Mouse (Mus musculus) ovary, postnatal 10 days (tissue): ENCODE results near the gene Vhl.

Experiments used
- DNase-seq: peaks from one replicate; pipeline ENCODE4 v3.0.0; 2022; ENCODE audit warnings: low spot score

Gene Vhl

GRCm38 (mm10) chr6:113624989-113625770, 1.4 kb downstream of the Vhl start:
- DNase-seq: no peak

GRCm38 (mm10) chr6:113630322-113630721, 6.6 kb downstream of the Vhl start:
- no peak for DNase-seq

- no peak for DNase-seq
These were observed 9.1 kb downstream of the Vhl start for GRCm38 (mm10) chr6:113632863-113633262.

- DNase-seq: peak; percentile 82
These were observed 14.7 kb downstream of the Vhl start, which contains the start of gene Irak2 for GRCm38 (mm10) chr6:113638302-113639040. Irak2 (plus strand) TSS chr6:113638467.

- no peak for DNase-seq
These were observed 15.4 kb downstream of the Vhl start for GRCm38 (mm10) chr6:113639201-113639600.

GRCm38 (mm10) chr6:113642605-113643004, 18.8 kb downstream of the Vhl start:
- no peak for DNase-seq

GRCm38 (mm10) chr6:113643021-113643420, 19.3 kb downstream of the Vhl start:
- no peak for DNase-seq

- no peak for DNase-seq
These were observed 20.2 kb downstream of the Vhl start for GRCm38 (mm10) chr6:113643967-113644366.

- DNase-seq: no peak
These were observed 21.0 kb downstream of the Vhl start for GRCm38 (mm10) chr6:113644808-113645207.

- no peak for DNase-seq
These were observed 25.8 kb downstream of the Vhl start for GRCm38 (mm10) chr6:113649346-113650196.

GRCm38 (mm10) chr6:113650197-113650640, 26.5 kb downstream of the Vhl start:
- no peak for DNase-seq

GRCm38 (mm10) chr6:113651626-113652025, 27.9 kb downstream of the Vhl start:
- no peak for DNase-seq

GRCm38 (mm10) chr6:113653551-113653950, 29.8 kb downstream of the Vhl start:
- no peak for DNase-seq

- DNase-seq: no peak
These were observed 30.3 kb downstream of the Vhl start for GRCm38 (mm10) chr6:113654102-113654501.

GRCm38 (mm10) chr6:113654753-113655397, 31.1 kb downstream of the Vhl start:
- no peak for DNase-seq

GRCm38 (mm10) chr6:113655475-113655874, 31.7 kb downstream of the Vhl start:
- no peak for DNase-seq

- no peak for DNase-seq
These were observed 33.1 kb downstream of the Vhl start for GRCm38 (mm10) chr6:113656847-113657246.

GRCm38 (mm10) chr6:113658226-113658625, 34.5 kb downstream of the Vhl start:
- no peak for DNase-seq

- no peak for DNase-seq
These were observed 36.1 kb downstream of the Vhl start for GRCm38 (mm10) chr6:113659648-113660491.

- no peak for DNase-seq
These were observed 37.0 kb downstream of the Vhl start for GRCm38 (mm10) chr6:113660492-113661352.
